Mouse (Mus musculus) c-Kit-positive CD71-positive TER-119-positive erythroid progenitor cells, embryonic 14.5 days (primary cell): ENCODE measurements around the gene Gm29776.

ENCODE experiments used
- DNase-seq: peaks from one replicate; pipeline ENCODE4 v3.0.0-alpha.2; 2013; ENCODE audit warnings: low spot score

Gm29776 gene

DNA sequence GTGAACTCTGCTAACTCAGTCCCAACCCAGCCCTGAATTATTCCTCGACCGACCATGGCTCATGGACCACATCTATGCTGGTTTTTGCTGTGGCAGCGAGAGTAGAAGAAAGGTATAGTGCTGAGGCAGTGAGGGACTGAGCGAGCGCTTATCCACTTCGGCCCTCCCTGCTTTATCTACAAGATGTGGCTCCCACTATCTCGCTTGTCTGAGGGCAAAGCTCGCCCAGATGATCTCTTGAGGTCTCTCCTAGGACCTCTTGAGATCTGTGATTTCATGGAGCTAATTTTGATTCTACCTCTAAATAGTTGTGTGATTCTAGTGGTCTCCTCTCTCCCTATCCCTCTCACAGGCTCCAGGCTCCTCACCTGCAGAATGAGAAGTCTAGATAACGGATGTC, 10.4 kb upstream of the Gm29776 start:
- DNase-seq = no peak

DNA sequence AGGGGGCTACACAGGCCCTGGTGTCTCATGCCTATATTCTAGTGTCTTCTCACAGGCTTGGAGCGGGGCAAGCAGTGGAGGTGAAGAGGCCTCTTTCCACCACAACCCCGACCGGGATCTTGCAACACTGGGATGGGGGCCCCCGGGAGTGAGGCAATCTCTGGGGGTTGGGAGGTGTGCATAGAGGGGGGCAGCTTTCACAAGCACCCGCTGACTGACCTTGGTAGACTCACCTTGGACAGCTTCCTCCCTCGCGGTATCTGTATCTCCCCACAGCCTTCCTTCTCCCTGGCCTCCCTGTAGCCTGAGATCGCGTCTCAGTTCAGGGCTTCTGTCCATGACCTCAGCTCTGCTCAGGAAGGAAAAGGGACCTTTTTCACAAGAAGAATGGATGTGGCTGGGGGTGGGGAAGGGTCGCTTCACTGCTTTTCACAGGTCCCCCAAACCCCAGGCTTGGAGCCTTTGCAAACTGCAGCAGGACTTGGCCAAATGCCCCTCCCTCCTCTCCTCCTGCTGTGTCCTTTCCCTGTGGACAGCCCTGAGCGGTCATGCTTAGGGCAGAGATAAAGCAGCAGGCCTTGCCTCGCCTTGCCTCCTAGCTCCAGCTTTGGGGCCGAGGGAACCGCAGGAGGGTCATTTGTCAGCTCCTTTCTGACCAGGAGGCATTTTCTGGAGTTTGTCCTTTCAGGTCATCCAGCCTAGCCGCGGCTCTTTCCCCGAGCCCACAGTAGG, 8.1 kb upstream of the Gm29776 start:
- no peak for DNase-seq

DNA sequence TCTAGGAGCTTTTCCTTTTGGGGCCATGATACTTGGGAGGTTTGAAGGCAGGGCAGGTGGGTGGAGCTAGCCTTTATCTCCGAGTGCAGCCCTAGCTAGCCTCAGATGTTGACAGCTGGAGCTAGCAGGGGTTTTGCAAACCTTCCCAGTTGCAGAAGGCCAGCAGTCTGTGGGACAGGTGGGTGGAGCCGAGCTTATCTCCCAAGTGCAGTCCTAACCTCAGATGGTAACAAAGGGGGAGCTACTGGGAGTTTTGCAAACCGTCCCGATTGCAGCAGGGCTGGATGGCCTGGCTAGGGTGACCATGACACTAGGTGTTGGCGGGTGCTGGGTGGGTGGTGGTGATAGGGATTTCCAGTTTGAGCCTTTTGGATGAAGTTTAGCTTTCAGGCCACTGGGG, 7.2 kb upstream of the Gm29776 start:
- DNase-seq = peak; percentile 94

DNA sequence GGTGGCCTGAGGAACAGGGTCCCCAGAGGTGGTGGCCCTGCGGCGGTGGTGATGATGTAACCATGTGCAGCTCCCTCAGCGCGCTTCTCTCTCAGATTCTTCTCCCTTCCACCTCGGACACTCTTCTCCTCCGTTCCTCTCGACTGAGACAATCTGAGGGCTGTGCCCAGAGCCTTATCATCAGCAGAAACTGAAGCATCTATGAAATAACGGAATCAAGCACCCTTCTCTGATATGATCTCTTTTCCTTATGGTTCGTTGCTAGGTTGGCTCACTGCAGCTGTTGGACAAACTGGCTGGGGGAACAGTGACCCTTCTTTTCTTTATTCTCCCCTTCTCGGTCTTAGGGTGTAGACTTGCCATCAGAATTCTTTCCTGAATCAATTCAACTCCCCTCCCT, 4.6 kb upstream of the Gm29776 start:
- no peak for DNase-seq

DNA sequence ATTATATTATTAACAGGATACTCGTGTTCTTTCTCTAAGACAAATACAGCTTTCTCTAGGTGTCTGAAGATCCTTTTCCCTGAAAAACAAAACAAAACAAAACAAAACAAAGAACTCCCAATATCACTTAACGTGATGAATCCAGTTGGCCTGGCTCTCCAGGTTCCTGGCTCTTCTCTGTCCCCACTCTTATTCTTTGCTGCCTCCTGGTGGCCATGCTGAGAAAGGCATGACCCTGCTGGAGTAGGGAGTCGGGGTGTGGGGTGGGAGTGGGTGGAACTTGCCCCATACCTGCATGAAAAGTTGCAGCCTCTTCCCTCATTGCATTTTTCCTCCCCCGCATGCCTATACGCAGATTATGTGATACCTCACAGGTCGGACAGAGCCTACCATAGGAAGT, 2.7 kb upstream of the Gm29776 start:
- peak; percentile 72 for DNase-seq

DNA sequence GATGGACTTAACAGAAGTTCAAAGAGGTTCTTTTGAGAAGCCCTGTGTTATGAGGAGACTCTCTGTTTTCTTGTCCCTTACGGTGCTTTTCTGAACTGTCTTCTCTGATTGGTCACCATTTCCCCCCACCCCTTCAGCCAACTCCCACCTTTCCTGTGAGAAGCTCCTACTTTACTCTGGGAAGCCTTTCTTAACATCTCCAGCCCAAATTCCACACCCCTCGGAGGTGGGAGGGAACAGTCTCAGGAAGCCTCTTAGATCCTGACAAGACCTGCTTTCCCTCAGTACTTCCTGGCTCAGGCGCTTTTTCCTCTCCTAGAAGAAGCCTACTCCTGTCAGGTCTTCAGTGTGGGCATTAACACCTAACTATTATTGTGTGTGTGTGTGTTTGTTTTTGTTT, 953 bp upstream of the Gm29776 start:
- no peak for DNase-seq

DNA sequence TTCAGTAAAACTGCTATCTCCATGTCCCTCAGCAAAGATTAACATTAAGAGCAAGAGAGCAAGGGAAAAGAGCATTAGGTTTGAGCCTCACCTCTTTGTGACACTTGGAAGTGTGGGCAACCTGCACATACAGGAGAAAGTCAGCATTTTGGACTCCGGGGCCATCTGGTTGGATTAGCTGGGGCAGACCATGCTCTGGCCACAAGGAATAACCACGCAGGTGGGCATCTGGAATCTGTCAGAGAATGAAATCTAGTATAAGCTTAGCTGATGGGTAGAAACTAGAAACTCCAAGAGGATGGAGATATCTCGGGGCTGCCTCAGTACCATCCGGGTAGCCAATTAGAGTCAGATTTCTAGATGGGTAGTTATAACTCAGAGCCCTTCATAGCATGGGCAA, 1.9 kb downstream of the Gm29776 start:
- DNase-seq = no peak

- no peak for DNase-seq
Observed at GRCm38 (mm10) chr14:54695042-54695441, 3.6 kb downstream of the Gm29776 start.

DNA sequence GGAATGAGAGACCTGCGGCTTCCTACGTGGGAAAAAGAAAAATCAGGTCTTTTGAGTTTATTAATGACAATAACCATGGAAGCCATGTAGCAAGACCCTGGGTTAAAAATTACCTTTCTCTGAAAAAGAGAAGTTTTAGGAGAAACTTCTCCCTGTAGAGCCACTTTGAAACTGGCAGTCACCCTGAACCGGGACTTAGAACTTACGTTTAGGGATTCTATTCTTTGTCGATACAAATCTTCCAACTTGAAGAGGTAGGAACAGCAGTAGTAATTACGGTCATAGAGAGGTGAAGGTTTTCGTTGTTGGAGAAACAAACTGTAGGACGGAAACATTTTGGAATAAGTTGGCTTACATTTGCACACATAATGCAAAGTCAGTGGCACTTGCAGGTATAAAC, 11.4 kb downstream of the Gm29776 start:
- DNase-seq = peak; percentile 23

- DNase-seq = peak; percentile 99
Observed at GRCm38 (mm10) chr14:54686522-54687143, 12.0 kb downstream of the Gm29776 start, which contains the start of gene Acin1. Acin1 (minus strand) TSS chr14:54686931.

DNA sequence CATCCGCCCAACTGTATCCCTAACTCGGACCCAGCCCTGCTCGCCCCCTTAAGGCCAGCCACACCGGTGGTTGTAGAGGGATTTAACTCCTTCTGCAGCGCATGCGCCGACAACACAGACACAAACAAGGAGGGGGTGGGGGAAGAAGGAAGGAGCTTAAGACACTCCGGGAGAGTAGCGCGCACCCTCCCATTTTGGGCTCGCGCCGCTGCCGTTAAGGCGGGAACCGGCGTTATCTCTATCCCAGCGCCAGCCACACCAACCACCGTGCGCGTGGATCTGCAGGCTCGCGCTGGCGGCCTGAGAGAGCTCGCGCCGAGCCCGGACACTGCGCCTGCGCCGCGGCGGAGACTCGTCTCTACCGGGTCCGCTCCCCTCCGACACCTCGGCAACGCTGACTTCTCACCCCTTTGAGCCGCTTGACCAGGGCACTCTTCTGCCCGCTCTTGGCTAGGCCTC, 12.5 kb downstream of the Gm29776 start, which contains the start of gene 1700123O20Rik:
TSS of gene 1700123O20Rik (plus strand) at position 154 of the 459 bp plus-strand sequence.
- DNase-seq = peak; percentile 88

- DNase-seq = no peak
Observed at GRCm38 (mm10) chr14:54685471-54685870, 13.2 kb downstream of the Gm29776 start.

GRCm38 (mm10) chr14:54682396-54682795, 16.2 kb downstream of the Gm29776 start:
- DNase-seq = no peak

DNA sequence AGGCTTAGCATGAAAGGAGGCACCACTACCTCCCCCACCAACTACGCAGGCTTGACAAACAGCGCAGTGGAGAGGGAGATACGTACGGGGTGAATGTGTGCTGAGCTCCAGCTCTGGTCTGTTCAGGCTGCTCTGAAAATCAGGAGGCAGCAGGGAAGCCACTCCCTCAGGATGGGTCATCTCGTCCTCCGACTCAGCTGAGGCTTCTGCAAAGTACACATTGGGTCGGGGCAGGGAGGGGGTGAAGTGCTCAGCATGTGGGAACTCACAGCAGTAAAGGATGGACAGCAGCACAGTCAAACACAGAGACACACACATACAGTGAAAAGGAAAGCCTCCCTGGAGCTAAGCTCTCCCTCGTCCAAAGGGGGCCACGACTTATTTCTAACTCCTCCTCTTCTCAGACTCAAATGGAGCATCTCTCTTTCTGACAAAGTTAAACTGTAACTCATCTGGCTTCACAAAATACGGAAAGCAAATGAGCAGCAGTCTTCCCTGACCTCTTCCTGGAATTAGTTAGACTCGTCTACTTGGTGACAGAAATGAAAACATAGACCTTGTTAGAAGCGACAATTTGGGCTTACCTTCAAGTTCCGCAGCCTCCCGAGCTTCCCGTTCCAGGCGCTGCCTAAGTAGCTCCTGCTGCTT, 19.9 kb downstream of the Gm29776 start:
- DNase-seq = no peak

- no peak for DNase-seq
Observed at GRCm38 (mm10) chr14:54676290-54676689, 22.3 kb downstream of the Gm29776 start.

DNA sequence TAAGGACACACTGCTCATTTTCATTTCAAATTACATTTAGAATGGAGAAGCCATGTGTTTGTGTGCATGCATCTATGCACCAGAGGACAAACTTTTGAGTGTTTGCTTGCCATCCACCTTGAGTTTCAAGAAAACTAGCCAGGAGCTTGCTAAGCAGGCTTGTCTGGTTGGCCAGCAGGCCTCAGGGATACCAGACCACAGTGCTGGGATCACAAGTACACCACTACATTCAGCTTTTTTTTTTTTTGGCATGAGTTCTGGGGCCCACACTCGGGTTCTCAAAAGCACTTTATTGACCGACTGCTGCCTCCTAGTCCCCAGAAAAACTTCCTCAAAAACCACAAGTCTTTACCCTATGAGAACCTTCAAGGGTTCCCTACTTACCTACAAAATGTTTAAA, 24.3 kb downstream of the Gm29776 start:
- no peak for DNase-seq

- no peak for DNase-seq
Observed at GRCm38 (mm10) chr14:54669381-54669780, 29.3 kb downstream of the Gm29776 start.

- no peak for DNase-seq
Observed at GRCm38 (mm10) chr14:54664477-54665222, 34.0 kb downstream of the Gm29776 start.

DNA sequence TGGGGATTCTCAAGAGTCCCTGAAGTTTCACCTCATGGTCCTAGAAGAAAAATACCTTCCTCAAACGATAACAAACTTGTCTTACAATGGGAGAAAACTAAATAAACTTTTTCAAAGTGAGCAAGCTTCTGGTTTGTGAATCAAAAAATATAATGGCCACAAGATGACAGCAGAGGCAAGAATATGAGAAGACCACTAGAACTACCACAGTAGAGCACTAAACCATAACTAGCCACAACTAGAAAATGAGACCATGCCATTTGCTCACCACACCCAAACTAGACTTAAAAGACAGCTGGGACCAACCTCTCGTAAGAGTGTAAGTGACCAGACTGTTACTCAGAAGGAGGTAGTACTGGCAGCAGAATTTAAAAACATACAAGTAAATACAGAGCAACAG, 38.6 kb downstream of the Gm29776 start:
- DNase-seq = peak; percentile 68

GRCm38 (mm10) chr14:54653496-54653895, 45.1 kb downstream of the Gm29776 start:
- DNase-seq = peak; percentile 85

DNA sequence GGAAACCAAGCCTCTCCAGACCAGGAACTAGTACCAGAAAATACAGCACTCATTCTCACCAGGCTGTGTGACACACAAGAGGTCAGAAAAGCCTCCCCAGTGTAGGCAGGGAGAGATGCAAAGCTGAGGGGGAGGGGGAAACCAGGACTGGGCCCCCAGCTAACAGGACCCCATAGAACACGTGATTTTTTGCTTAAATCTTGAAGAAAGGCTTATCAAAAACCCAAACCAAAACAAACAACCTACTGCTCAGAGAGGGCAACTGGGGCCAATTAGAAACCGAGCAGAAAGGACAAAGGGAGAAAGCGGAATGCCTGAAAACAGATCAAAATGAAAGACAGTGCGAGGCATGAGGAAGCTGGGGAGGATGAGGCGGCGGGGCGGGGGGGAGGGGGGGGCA, 45.8 kb downstream of the Gm29776 start:
- DNase-seq = no peak

GRCm38 (mm10) chr14:54651556-54651955, 47.1 kb downstream of the Gm29776 start:
- no peak for DNase-seq
